Mouse (Mus musculus): Measurements from ENCODE around the gene Herc1. TPM values are rescaled to one million over a fixed set of nuclear protein-coding genes. Genes with fewer than 3 reads are reported as not detected.
A peak's percentile ranks its signal among the peaks of the same experiment; 100 is the strongest.

Gene Herc1
- 10 to 100 TPM; 28.5 to 31.8 TPM for total RNA-seq (2021)
- long read RNA-seq, experiment 1, partial matches to known transcripts = 2 of 5 reads
- long read RNA-seq, experiment 1, other reads (novel, unspliced or antisense) = 3 of 5 reads
- long read RNA-seq, experiment 2, partial matches to known transcripts = 7 of 11 reads
- long read RNA-seq, experiment 2, other reads (novel, unspliced or antisense) = 3 of 11 reads

DNA sequence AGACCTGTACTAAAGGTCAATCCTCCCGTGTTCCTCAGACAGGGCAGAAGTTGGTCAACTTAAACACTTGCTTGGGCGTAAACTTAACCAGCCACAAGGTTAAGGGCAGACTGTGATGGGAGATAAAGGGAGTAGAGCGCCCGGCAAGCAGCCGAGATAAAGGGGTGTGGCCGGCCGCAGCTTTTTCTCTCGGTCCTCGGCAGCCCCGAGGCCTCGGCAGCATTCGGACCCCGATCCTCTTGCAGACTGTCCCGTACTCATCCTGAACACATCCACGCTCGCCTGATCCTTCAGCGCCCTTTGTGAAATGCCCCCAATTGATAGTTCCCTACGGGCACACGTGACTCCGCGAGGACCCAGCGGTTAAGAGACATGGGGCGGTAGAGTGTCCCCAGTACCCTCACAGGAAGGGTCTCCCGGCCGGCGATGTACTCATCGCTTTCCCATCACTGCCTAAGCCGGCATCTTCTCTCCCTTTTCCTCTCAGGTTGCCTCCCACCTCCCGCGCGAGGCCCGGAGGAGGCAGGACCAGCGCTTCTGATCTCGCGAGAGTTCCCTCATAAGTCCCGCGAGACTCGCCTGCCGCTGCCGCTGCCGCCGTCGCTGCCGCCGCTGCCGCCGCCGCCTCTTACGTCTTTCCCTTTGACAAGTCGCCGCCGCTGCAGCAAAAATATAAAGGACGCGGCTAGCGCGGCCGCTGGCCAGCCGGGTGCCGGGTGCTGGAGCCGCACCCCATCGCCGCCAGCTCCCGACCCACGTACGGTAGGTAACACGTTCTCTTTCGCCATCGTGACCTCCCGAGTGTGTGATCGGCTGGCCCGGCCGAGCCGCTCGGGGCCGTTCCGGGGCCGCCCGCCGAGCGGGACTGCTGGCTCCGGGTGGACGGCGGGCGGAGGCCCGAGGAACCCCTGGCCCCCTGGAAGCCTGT is at the start of gene Herc1:
Gene Herc1, plus strand, starts transcription at position 591 of the 928 bp plus-strand sequence.
- peak; percentile 94 for DNase-seq

DNA sequence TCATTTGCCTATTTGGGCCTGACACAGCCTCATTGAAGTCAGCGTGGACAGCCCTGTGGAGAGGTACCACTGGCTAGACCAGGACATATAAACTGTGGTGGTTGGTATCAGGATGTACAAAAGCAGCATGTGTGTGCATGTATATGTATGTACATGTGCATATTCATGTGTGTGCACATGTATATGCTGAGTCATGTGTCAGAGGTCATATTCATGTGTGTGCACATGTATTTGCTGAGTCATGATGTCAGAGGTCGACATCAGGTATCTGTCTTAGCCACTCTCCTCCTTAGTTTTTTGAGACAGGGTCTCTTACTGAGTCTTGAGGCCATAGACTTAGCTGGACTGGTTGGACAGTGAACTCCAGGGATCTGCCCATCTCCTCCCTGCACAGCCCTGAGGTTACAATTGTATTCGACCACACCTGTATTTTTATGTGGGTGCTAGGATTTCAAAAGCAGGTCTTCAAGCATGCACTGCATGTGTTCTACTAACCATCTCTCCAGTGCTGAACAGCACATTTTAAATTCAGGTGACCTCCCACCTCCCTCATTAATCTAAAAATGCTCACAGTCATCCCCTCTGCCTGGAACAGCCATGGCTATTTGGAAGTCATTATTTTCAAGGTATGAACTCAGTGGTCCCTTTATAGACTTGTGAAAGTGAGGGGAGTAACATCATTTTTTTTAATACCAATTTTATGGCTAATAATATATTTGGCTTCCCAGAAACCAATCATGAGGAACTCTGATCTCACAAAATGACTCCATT is 45.7 kb upstream of the Herc1 start:
- no peak for DNase-seq

DNA sequence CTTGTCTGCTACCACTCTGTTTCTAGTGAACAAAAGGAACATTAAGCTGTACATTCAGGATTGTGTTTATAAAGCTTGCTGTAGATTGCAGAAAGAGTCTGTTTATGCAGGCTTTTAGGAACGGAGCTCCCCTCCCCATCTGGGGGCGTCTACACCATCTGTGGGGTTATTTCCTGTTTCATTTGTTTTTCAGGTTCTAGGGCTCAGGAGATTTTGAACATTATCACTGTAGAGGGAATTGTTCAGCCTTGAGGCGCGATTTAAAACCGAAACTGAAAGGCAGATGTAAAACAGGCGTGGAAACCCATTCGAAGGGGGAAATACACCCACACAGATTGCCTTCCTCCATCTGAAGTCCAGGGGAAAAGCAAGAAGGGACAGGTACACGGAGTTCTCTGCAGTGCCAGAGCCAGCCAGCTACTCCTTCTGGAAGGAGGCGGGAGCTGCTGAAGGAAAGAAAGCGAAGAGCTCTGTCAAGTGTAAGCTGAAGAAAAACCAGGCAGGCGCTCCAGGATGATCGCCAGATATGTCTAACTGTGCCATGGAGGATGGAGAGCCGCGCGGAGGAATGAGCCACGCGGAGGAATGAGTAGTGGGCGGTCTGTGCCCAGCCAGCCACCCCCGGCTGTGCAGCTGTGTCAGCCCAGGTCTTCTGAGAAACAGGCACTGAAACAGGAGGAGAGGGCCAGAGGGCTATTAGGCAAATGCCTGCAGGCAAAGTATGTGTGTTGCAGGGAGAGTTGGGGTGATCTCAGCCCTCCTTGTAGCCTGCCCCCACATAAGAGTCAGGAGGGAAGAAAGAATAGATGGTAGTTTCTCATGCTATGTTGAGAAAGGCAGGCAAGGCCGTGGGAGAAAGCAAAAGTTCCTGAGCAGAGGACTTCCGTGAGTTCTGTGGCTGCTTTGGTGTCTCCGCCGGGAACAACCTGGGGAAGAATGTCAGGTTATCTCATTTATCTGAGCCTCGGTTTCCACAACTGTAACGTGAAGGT is 44.8 kb upstream of the Herc1 start:
- DNase-seq = peak; percentile 27

DNA sequence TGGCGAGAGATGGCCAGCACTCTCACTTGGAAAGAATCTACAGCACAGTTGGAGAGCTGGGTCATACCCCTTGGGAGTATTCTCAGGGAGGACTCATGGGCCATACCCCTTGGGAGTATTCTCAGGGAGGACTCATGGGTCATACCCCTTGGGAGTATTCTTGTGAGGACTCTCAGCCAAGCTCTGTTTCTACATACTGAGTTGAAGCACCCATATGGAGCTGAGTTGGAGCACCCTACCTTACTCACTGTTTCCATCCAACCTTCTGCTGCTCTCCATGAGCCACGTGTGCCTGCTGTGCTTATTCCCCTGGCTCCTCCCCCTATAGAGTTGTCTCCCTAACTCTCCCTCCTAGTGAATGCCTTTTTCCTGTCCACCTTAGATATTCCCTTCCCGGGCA is 43.8 kb upstream of the Herc1 start:
- no peak for DNase-seq

DNA sequence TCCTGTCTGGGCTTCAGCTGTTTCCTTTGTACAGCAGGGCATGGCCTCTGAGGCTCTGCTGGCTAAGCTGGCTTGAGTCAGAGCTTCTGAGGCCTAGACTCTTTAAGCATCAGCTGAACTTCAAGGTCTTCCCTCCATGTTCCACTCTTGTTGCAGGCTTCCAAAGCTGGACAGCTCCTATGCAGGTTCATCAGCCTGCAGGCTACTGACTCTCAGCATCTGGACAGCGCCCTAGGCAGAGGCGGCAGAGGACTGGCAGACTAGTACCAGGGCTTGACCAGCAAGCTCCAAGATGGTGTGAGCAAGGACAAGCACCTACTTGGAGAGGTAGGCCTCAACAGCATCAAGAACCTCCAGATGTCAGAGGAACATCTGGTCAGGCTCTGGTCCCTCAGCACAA is 42.9 kb upstream of the Herc1 start:
- no peak for DNase-seq

DNA sequence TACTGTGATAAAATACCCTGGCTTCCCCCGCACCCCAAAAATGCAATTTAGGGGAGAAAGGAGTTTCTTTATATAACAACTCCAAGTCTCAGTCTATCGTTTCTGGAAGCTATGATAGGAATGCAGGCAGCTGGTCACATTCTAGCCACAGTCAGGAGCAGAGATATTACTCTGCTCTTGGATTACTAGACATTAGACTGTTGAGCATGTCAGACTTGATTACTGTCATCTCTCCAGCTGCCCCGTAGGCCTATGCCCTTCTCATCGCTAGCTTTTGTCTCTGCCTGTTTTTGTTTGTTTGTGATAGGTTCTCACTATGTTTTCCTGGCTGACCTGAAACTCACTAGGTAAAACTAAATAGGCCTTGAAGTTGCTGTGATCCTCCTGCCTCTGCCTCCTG is 41.5 kb upstream of the Herc1 start:
- DNase-seq = no peak

DNA sequence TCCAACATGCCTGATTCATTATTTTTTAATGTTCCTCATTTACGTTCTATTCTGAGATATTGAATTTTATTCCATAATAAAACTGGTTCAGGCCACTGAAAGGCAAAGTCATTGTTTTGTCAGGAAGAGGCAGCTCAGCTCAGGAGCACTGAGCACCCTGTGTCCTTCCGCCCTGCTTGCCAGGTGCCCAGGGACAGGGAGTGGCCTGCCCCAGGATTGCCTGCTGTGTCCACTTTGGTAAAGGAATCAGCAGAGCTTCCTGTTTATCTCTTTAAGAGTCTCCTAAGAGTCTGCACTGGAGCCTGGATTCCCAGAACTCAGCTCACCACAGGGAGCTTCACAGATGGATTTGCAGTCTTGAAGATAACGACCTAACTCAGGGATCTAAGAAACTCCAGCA is 38.8 kb upstream of the Herc1 start:
- DNase-seq = no peak

DNA sequence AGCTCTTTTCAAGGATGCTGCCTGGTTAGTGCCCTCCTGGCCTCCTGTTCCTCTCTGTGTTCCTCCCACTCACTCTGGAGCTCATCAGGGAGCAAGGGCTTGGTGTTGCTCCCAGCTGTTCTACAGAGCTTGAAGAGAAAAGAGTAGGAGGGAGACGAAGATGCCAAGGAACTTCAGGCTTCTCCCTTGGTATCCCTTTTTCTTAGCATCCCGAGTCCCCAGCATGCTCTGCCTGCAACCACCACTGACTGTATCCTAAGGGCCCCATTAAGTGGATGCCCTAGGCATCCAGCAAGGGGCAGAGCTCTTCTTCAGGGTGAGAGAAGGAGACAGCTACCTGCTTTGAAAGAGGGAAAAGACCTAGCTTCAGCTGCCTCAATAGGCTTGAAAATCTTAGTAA is 33.6 kb upstream of the Herc1 start:
- DNase-seq = no peak

DNA sequence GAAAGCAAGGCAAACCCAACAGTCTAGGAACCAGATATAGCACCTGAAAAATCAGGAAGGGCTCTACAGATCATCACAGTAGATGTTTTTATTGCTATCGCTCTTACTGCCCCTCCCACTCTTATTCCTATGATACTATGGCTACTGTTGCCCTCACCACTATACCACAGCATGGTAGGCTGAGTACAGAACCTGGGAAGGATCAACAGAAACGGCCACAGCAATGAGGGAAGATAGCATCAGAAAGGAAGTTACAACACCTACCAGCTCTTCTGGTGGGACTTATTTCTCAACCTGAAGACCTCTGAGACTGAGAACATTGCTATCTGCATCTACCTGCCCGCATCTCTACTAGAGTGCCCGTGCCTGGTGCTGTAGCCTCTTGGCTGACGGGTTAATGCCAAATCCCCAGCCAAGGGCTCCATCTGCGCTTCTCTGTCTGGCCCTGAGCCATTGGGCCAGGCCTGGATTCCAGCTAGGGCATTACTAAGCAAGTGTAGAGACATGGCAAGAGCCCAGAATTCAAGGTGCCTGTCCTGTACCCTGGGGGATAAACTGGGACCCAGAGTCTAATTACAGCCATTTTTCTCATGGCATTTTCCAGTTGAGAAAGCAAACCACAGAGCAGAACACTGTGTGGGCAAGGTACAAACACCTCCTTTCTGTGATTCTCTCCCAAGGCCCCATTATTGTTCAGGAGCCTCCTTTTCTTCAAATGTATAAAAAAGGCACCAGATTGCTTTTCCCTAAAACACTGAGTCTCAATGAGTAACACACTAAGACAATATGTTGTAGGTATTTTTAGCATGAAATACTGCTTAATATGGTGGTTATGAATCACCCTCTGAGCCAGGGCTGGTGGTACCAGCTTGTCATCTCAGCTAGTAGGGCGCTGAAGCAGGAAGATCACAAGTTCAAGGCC is 28.0 kb upstream of the Herc1 start:
- peak; percentile 32 for DNase-seq

DNA sequence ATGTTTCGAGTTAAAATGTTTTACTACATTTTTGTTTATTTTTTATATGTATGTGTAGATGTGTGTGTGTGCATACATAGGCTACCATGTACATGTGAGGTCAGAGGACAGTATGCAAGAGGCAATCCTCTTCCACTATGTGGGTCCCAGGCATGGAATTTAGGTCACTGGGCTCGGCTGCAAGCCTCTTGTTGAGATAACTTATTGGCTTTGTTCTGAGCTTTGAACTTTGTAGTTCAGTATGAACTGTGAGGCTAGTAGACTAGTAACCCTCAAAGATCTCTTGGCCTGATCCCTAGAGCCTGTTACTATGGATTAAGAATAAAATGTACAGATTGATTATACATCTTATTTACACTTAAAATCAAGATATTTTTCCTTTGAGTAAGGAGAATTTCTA is 23.4 kb upstream of the Herc1 start:
- no peak for DNase-seq

DNA sequence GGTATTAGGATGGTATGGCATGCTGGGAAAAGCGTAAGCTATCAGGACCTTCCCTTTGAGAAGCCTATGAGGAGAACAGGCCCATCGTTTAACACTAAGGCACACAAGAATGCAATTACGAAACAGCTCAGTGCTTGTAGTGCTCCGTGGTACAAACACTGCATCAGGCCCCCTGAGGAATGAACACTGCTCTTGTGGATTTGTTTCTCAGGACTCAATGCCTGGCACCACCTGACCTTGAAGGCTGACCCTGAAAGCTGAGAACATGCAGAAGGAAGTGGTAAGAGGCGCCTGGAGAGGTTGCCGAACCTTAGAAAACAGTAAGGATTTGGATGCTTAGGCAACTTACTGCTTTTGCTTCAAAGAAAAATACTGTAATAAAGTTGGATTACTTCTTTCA is 20.8 kb upstream of the Herc1 start:
- no peak for DNase-seq

DNA sequence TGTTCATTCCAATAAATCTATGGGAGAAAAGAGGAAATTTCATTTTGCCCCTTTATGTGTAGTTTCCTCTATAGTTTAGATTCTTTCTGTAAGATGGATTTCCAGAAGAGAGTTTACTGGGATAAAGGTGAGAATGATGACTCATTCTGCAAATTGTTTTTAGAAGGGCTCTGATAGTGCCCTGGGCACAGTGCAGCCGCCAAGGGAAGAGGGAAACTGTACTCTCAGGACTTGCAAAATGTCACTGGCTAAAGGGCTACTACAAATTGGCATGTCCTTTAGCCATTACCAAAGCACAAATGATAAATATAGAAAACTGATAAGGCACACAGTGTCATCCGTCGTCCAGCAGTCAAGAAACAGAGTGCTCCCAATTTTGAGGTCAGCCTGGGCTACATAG is 19.8 kb upstream of the Herc1 start:
- peak; percentile 10 for DNase-seq

DNA sequence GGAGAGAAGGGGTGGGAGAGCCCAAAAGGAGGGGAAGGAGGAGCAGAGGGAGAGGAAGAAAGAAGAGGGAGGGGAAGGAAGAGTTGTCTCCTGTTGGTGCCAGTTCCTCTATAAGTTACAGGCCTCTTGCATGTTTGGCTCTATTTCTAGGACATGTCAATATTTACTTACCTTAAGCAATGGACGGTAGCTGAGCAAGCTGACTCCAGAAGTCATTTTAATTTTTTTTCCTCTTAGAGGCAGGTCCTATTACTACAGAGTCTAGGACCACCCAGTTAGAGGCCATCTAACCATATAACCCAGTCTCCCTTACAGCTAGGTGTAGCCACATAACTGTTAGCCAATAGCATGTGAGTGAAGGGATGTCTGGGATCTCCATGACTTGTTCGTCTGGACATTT is 18.7 kb upstream of the Herc1 start:
- DNase-seq = no peak

DNA sequence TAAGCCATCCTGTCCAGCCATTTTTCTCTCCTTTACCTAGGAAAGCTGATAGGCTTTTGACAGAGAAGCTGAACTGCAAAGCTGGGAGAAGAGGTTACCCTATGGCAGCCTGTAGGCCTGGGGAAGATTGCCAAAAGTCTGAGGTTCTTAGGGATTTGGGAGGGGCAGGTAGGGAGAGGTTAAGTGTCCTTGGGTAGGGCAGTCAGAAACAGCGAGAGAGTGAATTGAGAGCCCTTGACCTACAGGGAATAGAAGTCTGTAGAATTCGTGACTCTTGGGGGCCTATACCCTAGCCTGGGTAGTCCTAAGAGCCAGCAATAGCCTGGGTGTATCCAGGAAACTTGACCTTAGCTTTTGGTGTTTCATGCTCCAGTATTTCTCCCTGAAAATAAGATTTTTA is 17.9 kb upstream of the Herc1 start:
- DNase-seq = no peak

DNA sequence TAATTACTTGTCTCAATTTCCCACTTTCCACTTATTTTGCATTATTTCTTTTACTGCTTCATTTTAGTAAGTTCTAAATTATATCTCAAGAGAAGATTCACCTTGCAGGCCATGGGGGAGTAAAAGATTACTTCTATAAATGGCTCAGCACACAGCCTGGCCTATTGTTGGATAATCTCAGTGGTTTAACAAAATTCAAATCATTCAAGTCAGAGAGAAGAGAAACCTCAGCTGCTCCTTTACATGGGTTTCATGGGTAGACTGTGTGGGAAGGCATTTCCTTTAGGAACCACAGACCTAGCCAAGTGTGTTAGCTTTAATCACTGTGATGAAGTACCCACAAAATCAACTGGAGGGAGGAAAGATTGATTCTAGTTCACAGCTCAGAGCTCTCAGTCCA is 13.0 kb upstream of the Herc1 start:
- DNase-seq = no peak

DNA sequence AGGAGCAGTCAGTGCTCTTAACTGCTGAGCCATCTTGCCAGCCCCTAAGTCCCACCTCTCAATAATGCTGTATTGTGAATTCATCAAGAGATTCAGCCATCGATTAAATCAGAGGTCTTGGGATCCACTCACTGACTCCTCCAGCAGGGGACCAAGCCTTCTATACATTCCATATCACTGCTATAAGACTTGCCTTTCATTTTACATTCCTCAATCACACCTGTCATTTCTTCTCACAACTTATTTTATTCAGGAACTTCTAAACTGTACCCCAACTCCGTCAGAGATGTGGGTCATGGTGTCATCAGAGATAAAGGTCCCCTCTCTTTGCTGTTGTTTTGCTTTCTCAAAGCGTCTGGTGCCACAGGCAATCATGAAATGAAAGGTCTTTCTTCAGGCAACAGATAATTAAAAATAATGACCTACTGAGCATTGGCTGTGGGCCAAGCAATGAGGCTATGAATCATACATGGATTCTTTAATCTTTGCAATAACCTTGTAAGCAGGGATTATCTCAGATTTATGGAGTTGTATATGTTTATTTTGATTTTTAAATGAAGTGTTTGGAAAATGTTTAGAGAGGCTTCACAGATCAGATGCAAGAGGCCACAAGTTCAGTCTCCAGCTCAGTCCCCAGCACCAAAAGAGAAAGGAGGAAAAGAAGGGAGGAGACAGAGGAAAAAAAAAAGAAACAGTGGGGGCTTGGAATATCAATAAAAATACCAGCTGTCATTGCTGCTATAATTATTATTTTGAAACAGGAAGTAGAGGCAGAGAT is 12.1 kb upstream of the Herc1 start:
- no peak for DNase-seq

DNA sequence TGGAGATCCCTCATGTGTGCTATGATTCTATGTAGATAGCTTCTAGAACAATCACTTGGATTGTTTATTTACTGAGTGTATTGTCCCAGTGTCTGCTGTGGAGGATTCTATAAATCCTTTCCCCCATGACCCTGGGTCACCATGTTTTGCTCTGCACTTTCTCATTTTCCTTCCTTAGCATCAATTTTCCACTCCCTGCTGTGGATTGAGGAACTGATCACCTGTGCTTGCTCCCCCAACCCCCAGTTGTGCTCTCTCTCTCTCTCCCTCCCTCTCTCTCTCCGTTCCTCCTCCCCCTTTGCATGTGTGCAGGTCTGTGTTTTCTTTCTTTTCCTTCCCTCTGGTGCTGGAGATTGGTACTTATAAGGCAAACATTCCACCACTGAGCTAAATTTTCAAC is 10.5 kb upstream of the Herc1 start:
- no peak for DNase-seq

DNA sequence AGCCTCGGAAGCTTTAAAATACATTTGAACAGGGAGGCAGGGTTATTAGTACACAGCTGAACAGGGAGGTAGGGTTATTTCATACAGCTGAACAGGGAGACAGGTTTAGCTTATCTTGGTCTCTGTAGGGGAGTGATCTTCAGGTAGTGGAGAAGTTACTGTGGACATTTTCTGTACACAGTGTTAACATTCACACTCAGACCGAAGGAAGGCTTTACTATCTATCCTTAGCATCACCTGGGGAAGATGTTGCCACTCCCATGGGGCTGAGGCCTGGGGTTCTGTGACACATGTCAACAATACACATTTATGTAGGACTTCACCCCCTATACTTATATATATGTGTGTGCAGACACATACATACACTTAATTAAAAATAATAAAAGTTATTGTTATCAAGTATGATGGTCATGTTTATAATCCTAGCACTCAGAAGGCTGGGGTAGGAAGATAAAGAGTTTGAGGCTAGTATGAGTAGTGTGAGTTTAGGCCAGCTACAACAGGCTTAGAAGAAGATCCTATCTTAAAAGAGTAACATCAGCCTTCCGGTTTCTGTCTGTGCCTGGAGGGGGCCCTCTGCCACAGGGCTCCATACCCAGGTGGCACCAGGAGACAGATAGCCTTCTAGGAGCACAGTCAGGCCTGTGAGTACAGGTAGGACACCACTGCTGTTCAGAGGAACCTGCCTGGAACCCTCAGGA is 9.7 kb upstream of the Herc1 start:
- no peak for DNase-seq

DNA sequence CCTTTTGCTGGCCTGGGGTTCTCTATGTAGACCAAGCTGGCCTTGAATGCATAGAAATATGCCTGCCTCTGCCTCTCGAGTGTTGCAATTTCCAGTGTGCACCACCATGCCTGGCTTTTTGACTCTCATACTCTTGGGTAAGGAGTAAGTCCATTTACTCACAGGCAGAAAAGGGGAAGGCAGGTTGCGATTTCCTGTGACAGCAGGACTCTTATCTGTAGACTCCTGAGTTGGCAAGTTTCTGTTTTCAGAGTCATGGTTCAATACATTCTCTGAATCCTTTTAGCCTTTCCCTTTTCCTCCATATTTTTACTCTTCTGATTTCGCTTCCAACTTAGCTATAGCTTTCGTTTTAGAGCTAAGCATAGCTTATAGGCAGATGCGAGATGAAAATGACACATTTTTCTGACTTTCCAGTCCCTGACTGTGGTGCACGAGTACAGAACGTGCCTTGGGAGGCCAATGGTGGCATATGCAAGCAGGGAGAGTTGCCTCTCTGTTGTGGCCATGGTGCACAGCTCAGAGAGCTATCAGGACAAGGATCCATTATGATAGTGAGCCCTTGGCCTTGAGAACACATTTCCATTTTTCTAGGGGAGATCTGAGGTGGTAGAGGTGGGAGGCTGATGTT is 2.7 kb upstream of the Herc1 start:
- no peak for DNase-seq

Measured in gastrocnemius, postnatal 25 days (tissue).